Mouse (Mus musculus): ENCODE results near the gene E2f1.

GRCm38 (mm10) chr2:154534704-154535270 is 34.9 kb downstream of the E2f1 start:
- TF ChIP-seq CTCF (IDR thresholded peaks at IDR 0.05; ENCODE audit: low read depth): no peak
- TF ChIP-seq EP300 (IDR thresholded peaks at IDR 0.05; ENCODE audit: low read depth): no peak

Data from heart, postnatal 0 days (tissue).